Mouse (Mus musculus): ENCODE data around the gene Olfr1393. TPM values are rescaled to one million over a fixed set of nuclear protein-coding genes. Genes with fewer than 3 reads are reported as not detected.
A peak's percentile ranks its signal among the peaks of the same experiment; 100 is the strongest.
"Not testable (repeated sequence)": the region's sequence is repeated elsewhere in the genome, so short reads cannot be mapped to it uniquely, and the experiment has no call there.

The Olfr1393 gene
- total RNA-seq, 2 experiments from 2014 or later: not detected

GRCm38 (mm10) chr11:49250422-49251379 is 27.4 kb upstream of the Olfr1393 start:
- peak; percentile 94 to 97 for DNase-seq

DNA sequence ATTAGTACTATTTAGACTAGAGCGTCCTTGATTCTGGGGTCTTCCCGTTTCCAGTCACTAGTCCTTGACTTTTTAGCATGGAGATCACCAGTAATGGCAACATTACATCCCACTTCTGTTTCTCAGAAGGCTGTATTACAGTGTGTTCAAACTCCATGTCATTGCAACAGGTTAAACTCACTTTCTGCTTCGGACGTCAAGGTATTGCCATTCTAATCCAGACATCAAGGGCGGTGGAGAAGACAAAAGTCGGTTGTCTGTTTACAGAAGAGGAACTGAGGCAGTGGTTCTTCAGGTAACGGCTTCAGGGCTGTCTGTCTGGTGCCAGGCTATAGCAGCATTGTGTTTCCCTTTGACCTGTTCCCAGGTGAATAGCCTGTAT is 26.7 kb upstream of the Olfr1393 start:
- no peak for DNase-seq

- DNase-seq: no peak
Observed at GRCm38 (mm10) chr11:49252048-49252447, 26.1 kb upstream of the Olfr1393 start.

DNA sequence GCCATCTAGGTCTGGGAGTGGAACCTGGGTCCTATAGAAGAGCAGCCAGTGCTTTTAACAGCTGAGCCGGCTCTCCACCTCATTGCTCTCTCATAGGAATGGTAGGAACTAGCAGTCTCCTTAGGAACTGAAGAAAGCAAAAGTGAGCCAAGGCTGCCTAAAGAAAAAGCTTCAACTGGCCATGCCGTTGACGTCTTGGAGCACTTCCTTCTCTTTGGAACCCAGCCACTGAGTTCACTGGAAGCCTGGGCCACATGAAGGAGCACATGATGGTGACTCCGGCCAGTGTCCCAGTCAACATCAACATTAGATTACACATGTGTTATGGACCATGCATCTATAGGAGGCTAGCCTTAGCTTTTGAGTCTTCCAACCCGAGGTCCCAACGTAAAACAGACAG is 25.1 kb upstream of the Olfr1393 start:
- peak in 1 of 2 experiments; percentile 22 for DNase-seq

GRCm38 (mm10) chr11:49259296-49259695 is 18.8 kb upstream of the Olfr1393 start:
- no peak for DNase-seq

GRCm38 (mm10) chr11:49259829-49260228 is 18.3 kb upstream of the Olfr1393 start:
- DNase-seq: no peak

GRCm38 (mm10) chr11:49260598-49261312 is 17.3 kb upstream of the Olfr1393 start:
- peak; percentile 91 to 93 for DNase-seq

GRCm38 (mm10) chr11:49261313-49261855 is 16.7 kb upstream of the Olfr1393 start:
- peak in 1 of 2 experiments; percentile 26 for DNase-seq

- no peak for DNase-seq
Observed at GRCm38 (mm10) chr11:49262286-49262685, 15.8 kb upstream of the Olfr1393 start.

- DNase-seq: no peak
Observed at GRCm38 (mm10) chr11:49263149-49263548, 15.0 kb upstream of the Olfr1393 start.

DNA sequence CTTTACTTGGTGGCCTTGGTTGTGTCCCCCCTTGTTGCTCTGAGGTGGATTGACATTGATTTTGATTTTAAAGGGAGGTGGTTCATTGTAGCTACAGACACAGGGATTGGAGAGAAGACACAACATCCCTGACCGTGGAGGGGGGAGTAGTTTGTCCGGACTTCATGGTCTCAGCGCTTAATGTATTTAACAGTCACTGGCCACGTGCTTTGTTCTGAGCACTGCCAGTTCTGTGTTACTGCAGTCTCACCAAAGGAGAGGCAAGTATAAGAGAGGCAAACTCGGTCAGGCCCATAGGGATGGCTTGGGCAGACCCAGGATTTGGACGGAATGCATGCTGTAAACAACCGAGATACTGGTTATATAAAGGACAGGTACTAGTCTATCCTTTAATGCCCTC is 14.0 kb upstream of the Olfr1393 start:
- DNase-seq: no peak

DNA sequence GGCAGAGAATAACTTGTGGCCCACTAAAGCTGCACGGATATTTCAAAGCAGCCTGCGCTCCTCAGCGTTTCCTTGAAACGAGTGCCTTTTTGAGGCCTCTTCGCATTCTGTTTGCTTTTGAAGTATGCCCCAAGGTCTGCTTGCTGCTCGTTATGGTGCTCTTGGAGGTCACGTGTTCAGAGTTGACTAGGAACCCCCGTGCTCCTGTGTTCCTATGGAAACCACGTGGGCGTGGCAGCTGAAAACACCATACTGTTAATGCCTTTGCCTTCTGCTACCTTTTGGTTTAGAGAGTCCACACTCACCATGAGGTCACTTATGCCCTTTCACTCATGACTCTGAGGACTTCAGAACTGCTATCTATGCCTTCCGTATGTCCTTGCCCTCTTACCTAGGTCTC is 13.5 kb upstream of the Olfr1393 start:
- peak in 1 of 2 experiments; percentile 25 for DNase-seq

DNA sequence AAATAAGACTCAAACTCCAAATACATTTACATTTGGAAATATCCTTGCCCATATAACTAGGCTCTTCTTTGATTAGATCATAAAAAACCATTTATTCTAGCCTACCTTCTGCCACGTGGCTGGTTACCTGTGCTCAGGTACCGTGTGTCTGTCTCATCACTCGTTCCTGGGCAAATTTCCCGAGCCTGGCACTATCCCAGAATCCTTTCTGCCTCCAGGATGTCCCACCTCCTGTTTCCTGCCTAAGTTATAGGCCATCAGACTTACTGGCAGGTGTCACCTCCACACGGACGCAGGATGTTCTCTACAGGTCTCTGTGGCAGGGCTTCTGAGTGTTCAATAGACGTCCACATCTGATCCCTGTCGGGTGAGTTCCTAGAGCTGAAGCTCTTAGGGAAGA is 13.0 kb upstream of the Olfr1393 start:
- DNase-seq: no peak

GRCm38 (mm10) chr11:49266671-49267070 is 11.4 kb upstream of the Olfr1393 start:
- DNase-seq: no peak

DNA sequence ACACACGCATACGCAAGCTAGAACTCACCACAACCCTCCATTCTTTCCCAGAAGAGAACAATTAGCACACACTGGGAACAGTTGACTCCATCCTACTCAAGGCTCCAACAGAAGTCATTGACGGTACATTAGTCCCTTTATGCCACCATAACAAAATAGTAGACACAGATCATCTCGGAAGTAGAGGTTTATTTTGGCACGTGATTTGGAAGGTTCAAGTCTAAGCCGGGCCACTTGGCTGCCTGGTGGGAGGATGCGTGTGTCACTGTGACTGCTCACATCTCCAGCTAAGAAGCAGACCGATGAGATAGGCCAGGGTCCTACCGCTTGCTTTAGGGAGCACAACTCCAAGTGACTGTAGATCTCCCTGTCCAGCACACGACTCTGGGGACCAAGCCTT is 10.8 kb upstream of the Olfr1393 start:
- no peak for DNase-seq

- no peak for DNase-seq
Observed at GRCm38 (mm10) chr11:49267970-49268579, 10.0 kb upstream of the Olfr1393 start.

DNA sequence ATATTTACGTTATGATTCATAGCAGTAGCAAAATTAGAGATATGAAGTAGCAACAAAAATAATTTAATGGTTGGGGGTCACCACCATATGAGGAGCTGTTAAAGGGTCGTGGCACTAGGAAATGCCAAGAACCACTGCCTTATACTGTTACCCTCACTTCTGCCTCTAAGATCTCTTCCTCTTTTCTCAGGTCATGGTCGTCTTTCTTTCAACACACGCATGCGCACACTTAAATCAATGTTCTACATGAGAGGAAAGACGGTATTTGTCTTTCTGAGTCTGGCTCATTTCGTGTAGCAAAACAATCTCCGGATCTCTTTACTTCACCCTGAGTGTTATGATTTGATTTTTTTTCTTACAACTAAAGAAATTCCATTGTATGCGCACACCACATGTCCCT is 8.3 kb upstream of the Olfr1393 start:
- no peak for DNase-seq

GRCm38 (mm10) chr11:49270368-49270767 is 7.7 kb upstream of the Olfr1393 start:
- DNase-seq: no peak

DNA sequence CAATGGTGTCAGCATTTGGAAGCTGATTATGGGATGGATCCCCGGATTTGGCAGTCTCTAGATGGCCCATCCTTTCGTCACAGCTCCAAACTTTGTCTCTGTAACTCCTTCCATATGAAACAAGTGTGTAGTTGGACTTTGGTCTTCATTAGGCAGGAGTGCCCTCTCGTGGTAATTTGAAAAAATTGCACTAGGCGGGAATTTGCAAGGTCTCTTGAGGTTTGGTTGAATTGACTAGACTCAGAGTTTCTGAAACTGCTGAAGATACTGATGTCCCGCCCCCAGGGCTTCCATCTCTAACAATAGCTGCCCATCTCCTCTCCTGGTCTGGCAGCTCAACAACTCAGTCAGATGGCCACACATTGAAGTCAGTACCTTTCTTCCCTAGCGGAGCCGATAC is 6.8 kb upstream of the Olfr1393 start:
- DNase-seq: peak; percentile 47

GRCm38 (mm10) chr11:49273834-49274519 is 4.1 kb upstream of the Olfr1393 start:
- DNase-seq: no peak

DNA sequence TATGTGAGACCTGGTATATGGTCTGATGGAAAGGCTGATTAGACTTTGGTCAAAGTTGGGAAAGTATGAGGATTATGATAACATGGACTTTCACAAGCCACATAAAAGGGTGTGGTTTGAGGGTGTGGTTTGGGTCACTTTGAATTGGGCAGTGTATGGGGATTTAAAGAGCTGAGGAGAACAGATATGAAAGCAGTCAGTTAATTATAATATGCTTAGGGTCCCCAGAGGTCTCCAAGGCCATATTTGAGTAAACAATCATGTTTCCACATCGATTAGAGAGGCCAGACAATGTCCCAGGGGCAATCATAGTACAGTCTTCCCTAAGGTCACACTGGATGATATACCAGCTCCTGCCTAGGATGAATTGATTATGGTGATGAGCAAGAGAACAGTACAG is 6.9 kb downstream of the Olfr1393 start, which contains the start of gene Olfr1392:
TSS of gene Olfr1392 (plus strand) at position 301 of the 400 bp plus-strand sequence.
- not testable (repeated sequence) for DNase-seq

- no peak for DNase-seq
Observed at GRCm38 (mm10) chr11:49287251-49287650, 9.1 kb downstream of the Olfr1393 start.

Measured in adrenal gland, postnatal 36 days (tissue).